Mouse (Mus musculus): ENCODE results near the gene Dao. TPM values are rescaled to one million over a fixed set of nuclear protein-coding genes. Genes with fewer than 3 reads are reported as not detected.

Dao gene
- not detected in 2 replicates for total RNA-seq (2021)
- long read RNA-seq, experiment 1 = 0 reads
- long read RNA-seq, experiment 2 = 0 reads

DNA sequence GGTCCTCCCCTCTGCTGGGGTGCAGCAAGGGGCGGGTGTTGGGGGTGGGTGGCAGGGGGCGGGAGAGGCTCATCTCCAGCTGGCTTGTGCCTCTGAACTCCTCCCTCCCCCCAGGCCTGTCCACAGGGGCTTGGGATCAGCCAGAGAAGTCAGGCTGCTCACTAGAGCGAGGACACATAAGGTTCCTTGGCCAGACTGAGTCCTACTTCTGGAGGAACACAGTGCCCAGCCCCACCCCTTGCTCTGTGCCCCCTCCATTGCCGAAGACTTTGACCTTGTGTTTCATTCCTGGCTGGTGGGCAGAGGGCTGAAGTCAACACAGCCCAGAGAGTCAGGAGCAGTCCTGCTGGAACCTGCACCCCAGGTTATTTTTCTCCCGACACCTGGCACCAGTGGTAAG lies at the start of gene Dao:
Dao (plus strand) TSS at position 162 of the 400 bp plus-strand sequence.
- DNase-seq = no peak

DNA sequence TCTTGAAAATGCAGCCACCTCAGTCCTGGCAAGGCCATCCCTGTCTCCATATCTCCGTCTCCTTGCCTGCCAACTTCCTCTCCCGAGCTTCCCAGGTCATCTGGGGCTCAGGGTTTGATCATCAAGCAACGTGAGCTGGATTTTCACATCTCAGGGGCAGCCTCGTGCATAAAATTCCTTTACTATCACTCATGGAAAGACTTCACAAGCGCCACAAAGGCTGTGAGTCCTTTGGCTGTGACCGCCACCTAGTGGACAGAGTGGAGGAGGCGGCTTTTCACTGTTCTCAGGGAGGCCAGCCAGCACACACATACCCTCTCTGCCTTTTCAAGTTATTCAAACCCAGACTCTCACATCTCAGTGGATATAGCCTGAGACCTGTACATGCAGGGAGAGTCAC lies 49.1 kb upstream of the Dao start:
- DNase-seq = peak; percentile 92

GRCm38 (mm10) chr5:113955281-113955680 lies 48.2 kb upstream of the Dao start:
- no peak for DNase-seq

DNA sequence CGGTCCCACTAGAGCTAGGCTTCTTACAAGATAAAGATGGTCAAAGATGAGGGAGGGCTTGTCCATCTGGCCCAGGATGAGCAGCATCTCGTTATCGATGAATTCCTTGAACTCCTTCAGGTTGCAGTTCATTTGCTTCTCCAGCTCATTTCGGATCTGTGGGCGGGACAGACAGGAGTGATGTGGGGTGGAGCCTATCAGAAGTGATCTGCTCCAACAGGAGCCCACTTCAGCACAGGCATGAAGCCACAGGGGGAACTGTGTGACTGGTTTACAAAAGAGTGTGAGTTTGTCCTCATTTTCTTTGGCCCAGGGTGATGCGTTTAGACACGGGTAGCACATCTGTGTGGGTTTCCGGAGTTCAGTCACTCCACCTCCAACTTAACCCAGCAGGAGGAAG lies 47.8 kb upstream of the Dao start:
- no peak for DNase-seq

GRCm38 (mm10) chr5:113956510-113956909 lies 47.0 kb upstream of the Dao start:
- DNase-seq = peak; percentile 95

DNA sequence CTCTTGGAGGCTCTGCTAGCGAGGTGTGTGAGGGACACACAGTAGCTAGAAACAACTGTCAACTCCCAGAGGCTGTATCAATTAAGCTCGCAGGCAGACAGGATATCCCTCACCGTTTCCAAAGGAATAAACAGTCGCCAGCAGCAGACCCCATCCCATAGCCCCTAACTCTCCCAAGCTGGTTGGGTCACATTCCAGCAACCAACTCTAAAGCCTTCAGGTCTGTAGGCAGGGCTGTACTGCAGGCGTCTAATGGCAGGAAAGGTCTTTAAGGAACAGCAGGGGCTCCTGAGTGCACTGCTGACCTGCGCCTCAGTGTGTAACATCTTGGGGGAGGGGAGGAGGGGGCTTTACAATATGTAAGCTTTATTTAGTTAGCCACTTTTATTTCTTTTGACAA lies 44.5 kb upstream of the Dao start:
- DNase-seq = no peak

- DNase-seq = no peak
Measured at GRCm38 (mm10) chr5:113960416-113960815, 43.1 kb upstream of the Dao start.

GRCm38 (mm10) chr5:113961776-113962175 lies 41.7 kb upstream of the Dao start:
- DNase-seq = no peak

DNA sequence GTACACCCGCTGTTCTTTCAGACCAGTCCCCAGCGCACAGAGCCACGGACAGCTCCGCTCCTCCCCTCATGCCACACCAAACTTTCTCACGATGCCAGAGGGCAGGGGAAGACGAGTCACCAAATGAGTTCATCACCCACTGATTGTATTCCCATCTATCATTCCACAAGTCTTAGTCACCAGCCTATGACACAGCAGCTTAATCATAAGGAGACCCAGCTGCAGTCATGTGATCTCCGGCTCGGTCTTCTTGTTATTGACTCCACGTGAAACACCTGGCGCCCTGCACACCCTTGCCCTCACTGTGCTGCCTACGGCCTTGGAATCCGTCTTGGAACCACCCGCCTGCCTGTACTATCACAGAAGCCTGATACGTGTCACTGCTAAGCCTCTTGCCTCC lies 38.5 kb upstream of the Dao start:
- DNase-seq = no peak

GRCm38 (mm10) chr5:113965659-113966185 lies 37.8 kb upstream of the Dao start:
- DNase-seq = no peak

DNA sequence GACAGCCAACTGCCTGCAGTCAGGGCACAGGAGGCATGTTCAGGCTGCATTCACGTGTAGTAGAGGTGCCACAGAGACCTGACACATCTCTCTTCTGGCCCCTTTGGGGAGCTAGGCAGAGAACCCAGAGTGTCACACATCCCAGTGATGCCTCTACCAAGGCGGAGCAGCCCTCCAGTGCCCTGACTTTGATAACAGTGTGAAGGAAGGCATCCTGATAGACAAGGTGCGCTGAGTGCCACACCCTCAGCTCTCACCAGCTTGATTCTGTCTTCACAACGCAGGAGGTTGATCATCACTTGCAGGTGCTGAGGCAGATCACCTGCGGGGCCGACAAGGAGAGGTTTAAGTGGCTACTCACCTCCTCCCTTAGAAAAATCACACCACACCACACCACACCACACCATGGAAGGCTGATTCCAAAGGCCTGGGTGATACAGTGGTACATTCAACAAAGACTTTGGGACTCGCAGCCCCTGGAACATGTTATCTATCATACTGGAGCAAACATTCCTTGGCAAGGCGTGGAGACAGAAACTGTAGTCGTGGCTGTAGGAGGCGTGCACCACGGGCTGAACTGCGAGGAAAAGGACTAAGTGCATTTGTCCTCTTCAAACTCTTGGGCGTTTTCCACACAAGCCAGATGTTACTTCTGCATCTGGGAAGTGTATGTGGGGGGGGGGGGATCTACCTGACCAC lies 36.9 kb upstream of the Dao start:
- no peak for DNase-seq

DNA sequence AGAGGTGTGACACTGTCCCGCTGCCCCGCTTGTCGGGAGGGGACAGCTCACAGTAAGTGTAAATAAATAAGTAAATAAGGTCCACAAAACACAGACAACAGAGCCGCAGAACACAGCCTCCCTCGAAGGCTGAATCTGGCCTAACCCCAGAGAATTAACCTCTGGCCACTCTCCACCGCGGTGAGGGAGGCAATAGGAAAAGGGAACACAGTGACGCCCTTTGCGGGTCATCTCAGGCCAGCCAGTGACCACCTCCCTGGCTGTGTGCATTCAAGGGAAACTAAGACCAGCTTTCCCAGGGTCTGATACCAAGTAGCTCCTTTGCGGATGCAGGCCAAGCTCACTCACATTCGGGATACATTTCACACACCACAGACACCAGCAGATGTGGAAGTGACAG lies 35.1 kb upstream of the Dao start:
- no peak for DNase-seq

DNA sequence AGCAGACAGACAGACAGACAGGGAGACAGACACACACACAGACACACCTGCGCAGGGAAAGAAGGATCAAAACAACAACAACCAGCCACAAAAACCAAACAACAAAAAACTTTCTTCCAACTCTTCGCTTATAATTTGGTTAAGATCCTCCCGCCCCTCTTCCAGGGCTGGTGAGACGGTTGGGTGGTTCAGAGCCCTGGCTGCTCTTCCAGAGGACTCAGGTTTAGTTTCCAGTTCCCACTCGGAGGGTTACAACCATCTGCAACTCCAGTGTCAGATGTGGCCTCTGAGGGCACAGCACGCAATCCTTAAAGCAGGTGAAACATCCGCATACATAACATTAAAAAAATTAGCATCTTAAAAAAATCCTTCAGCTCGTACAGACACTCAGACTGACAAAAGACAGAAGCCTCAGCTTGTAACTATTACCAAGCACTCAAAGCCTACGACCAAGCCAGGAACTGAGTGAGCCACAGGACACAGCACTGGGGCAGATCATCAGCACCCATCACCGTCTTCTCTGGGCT lies 32.0 kb upstream of the Dao start:
- no peak for DNase-seq

DNA sequence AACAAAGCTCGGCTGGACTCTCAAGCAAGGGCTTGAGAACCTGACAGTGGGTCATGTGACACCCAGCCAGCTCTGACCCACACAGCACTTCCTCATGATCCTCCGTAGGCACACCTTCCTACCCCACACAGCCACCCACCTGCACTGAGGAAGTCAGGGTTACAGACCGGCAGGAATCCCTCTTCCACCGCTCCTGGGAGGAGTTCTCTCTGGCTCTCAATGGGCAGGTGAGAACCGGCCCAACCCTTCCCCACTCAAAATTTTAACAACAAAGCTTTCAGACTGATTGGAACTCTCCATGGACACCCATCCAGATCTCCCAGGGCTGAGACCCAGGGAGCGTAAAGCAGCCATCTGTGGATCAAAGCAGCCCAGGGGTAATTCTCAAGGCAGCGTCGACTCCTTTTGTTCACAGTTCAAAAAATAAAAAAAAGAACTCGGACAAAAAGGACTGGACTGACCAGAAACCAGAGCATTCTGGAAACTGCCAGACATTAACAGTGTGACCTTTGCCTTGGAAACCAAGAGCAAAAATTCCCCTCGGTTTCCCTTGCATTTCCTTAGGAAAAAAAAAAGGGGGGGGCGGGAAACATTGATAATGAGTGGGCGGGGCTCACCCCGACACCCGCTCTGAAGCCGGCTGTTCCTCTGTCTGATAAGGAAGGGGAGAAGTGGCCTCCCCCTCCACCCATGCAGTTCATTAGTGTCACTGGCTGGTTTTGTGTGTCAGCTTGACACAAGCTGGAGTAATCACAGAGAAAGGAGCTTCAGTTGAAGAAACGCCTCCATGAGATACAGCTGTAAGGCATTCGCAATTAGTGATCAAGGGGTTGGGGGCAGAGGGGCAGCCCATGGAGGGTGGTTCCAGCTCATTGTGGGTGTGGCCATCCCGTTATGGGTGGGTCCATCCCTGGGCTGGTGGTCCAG lies 30.7 kb upstream of the Dao start:
- no peak for DNase-seq

DNA sequence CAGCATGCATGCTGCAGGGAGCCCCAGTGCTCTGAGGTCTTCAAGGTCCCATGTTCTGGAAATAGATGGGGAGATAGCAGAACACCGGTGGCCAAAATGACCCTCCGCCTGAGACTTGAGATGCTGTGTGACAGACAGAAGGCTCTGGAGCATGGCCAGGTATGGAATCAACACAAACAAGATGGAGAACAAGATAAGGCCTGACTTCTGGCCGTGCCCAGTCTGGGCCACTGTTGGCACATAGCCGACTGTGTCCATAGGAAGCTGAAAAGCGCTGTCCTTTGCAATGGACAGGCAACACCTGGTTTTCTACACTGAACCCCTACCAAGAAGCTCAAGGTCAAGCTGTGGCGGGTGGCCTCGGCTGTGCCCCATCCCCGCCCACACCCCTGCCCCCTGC lies 29.7 kb upstream of the Dao start:
- no peak for DNase-seq

- no peak for DNase-seq
Measured at GRCm38 (mm10) chr5:113974576-113974975, 28.9 kb upstream of the Dao start.

GRCm38 (mm10) chr5:113975538-113976215 lies 27.8 kb upstream of the Dao start:
- peak; percentile 80 for DNase-seq

GRCm38 (mm10) chr5:113976597-113976996 lies 26.9 kb upstream of the Dao start:
- no peak for DNase-seq

DNA sequence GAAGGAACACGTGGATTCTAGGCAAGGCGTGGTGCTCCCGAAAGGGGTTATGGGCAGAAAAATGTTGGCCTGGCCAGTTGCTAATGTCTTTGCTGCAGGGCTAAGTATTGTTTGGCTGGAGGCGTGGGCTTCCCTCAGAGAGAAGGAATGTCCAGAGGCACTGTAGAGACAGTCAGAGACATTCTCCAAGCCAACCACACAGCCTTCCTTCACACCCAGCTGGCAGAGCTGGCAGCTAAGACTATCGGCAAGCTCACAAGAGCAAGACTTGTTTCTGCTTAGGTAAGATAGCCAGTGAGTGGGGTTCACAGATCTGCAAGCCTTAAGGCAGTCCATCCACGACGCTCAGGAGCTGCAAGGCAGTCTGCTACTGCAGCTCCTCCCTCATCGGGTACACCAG lies 26.2 kb upstream of the Dao start:
- no peak for DNase-seq

- DNase-seq = no peak
Measured at GRCm38 (mm10) chr5:113980511-113980910, 23.0 kb upstream of the Dao start.

DNA sequence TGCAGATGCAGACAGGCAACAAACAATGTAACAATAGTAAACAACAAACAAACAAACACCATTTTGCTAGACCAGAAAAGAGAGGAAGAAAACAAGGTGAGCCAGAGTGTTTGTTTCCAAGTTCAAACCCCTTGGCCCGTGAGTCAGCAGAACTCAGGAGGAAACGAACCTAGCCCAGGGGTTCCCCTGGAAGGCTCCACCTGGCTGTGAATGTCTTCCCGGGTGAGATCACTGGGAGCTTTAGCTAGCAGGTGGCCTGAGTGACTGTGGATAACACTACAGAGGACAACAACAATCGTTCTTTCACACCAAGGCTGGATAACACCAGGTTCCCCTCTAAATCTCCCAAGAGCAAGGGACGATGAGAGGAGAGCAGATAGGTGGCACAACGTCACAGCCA lies 22.3 kb upstream of the Dao start:
- no peak for DNase-seq

DNA sequence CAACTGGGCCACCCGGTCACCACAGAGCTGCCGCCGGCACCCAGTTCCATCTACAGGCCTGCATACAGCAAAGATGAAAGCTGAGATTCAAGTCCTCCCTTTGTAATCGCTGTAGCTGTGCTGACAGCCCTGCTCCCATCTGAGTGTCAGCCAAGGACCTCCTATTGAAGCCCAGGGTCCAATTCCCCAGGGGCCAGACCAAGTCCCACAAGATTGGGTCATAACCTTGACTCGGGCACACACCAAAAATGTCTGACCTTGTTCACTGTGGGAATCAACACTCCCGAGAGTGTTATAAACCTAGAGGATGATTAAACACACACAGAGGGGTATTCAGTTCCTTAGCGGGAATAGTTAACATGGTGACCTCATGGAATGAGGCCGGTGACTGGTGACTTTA lies 21.7 kb upstream of the Dao start:
- no peak for DNase-seq
